Mouse (Mus musculus) bone marrow macrophage, adult 2 months (primary cell): ENCODE results near the gene Bcas1.

Source experiments
- CTCF ChIP-seq: IDR thresholded peaks from 2 replicates; pipeline ENCODE4 v1.5.1; 2012; ENCODE audit warnings: low read depth, mild to moderate bottlenecking, low read length, moderate library complexity
- POLR2A ChIP-seq: IDR thresholded peaks from 2 replicates; pipeline ENCODE4 v1.6.1; 2012; ENCODE audit warnings: mild to moderate bottlenecking, low read depth, low read length, borderline replicate concordance

GRCm38 (mm10) chr2:170351847-170352246 lies 75.8 kb downstream of the Bcas1 start:
- TF ChIP-seq CTCF (no peak), POLR2A (no peak)
